Mouse (Mus musculus) cerebellum, adult 11 months (tissue): ENCODE results near the gene Snx29.
A peak's percentile ranks its signal among the peaks of the same experiment; 100 is the strongest.
"Not testable (repeated sequence)": the region's sequence is repeated elsewhere in the genome, so short reads cannot be mapped to it uniquely, and the experiment has no call there.

Experiments
- DNase-seq: peaks from one replicate; pipeline ENCODE4 v3.0.0; 2022

The Snx29 gene

DNA sequence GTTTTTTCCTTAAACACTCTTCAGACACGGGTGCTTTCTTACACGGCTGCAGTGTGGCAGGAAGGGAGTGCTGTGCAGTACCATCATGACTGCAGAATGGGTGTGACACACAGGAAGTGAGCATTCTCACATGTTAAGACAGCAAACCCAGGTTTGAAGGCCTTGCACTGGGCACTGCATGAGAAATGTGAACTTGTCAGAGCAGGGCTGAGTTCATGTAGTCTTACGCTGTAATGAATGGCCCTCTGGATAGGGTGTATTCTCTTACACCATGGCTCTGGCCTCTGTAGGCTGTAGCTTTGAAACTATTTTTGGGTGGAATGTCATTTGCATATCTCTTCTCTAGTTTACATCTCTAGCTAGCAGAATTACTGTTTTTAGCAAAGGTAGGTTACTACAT is 178.4 kb downstream of the Snx29 start:
- no peak for DNase-seq

GRCm38 (mm10) chr16:11501611-11502010 is 178.9 kb downstream of the Snx29 start:
- DNase-seq: no peak

DNA sequence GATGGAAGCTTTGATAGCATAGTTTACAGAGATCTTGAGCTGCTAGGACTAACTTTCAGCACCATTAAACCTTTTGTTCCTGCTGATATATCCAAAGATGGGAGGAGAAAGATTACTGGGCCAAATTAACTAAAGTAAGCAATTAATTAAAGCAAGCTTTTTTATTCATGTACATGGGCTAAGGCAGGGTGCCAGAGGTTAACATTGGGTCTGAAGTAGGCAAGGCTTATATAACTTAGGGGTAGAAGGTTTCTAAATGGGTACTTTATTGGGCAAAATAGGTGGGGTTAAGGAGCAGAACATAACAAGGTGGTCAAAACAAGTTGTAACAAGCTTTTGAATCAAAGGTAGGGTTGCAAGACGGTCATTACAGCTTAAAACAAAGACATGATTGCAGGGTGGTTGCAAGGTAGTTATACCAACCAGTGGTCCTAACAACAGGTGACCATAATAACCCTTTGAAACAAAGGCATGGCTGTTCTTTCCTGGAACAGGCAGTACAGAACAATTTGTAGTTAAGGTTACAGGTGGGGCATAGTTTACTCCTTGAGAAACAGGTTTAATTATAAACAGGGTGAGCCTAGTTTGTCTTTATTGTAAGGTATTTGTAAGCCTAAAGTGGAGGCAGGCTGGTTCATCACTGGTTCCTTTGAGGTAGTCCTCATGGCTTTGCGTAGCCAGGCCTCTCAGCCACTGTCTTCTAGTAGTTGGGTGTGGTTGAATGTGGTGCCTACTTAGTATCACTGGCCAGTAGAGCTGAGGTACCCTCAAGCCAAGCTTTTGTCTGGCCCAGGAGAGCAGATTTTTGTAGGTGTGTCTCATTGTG is 182.2 kb downstream of the Snx29 start:
- DNase-seq: no peak

DNA sequence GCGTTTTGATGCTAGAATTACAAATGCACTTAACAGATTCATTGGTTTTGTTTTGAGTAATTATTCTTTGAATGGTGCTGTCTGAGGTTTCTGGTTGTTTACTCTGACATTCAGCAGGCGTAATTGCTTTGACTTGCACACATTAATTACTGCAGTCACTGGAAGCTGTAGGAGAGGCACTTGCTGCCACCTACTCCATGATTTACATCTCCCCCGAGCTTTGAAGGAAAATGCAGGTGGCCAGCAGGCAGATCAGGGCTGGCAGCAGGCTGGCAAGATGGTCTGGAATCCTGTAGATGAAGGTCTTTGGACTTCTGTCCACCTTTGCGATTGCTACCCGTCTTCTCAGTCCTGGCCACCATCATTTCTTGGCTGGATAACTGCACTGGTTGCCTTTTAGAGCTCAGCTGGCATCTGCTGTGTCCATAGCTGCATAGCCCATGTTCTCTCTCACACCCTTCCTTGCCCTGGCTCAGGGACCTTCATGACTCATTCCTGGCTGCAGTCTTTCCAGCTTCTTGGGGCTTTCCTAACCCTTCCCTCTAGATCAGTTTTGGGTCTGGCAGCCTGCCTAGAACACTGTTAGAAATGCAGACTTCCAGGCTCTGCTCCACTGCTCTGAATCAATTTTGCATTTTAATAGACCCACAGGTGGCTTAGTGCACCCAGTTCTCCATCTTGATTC is 182.9 kb downstream of the Snx29 start:
- DNase-seq: peak; percentile 54

DNA sequence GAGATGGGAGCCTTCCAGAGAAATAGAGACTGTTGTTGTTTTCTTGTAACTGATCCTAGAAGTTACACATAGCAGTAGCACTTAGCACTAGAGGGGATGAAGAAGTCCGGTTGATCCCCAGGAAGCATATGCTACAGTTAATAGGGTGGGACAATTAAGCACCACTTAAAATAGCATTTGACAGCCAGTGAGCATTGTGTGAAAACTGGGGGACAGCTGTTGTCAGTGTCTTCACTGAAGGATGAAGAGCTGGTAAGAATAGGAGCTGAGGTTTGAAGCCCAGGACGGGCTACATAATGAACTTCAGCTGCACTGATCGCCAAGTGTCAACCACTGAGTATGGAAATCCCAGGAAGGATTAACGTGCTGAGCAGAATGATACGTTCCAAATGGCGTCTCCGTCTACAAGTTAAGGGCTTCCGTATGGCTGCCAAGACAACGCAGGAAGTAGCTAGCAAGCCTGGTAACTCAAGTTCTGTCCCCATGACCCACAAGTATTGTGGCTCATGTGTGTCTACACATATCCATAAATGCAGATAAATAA is 184.6 kb downstream of the Snx29 start:
- no peak for DNase-seq

DNA sequence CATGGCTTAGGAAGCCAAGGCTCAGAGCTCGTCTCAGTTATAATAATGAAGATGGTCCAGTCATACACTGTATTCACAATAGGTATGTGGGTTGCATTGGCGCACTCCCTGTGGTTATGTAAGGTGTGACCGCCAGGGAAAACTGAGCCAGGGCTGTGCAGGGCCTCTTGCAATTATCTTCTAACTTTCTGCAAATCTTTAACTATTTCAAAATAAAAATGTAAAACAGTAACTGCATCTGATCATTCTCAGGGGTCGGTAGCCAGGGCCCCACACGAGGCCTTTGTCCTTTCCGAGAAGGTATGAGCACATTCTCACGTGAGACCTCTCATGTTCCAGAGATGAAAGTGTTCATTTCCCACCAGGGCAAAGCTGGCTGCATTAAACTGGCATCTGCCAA is 185.6 kb downstream of the Snx29 start:
- DNase-seq: no peak

DNA sequence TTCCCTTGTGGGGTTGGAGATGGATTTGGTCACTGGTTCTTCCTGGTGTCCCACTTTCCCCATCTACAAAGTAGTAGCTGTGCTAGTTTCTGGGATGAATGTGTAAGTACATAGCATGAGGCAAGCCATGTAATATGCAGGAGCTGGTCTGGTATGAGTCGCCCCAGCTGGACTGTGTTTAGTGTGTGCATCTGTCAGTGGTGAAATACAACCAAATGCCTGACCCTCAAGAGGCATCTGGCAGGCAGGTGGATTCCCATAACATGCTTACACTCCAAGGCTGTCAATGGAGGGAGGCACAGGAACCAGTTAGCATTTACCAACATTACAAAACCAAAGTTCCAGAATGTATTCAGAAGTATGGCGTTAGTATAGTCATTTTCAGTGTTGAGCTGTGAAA is 187.7 kb downstream of the Snx29 start:
- no peak for DNase-seq

DNA sequence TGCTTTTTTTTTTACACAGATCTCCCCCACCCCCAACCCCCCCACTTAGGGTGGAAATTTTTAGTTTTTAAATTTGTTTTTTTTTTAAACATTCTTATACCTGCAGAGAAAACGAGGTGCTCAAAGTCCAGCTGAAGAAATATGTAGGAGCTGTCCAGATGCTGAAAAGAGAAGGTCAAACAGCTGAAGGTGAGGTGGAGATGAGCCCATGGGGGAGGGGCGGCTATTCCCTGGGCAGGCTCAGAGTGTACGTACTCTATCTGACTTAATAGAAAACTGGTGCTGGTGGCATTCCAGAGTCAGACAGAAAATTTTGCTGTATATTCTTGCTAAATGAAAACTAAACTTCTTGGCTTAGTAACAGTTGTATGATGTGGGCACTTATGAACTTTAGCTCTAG is 188.1 kb downstream of the Snx29 start:
- no peak for DNase-seq

DNA sequence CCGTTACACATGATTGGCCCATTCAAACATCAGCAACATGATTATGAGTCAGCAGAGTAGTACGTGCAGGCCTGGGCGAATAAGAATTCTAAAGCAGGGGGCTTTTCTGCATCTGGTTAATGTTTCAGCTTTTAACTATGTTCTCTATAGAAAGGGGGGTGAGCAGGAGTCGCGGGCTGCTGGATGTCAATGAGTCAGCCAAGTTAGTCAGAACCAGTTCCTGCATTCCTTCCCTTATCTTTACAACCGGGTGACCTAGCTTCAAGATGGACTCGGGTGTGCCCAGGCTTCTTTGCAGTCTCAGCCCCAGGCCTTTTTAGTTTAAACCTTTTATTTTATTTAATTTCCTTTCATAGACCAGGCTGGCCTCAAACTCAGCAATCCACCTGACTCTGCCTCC is 189.0 kb downstream of the Snx29 start:
- not testable (repeated sequence) for DNase-seq

DNA sequence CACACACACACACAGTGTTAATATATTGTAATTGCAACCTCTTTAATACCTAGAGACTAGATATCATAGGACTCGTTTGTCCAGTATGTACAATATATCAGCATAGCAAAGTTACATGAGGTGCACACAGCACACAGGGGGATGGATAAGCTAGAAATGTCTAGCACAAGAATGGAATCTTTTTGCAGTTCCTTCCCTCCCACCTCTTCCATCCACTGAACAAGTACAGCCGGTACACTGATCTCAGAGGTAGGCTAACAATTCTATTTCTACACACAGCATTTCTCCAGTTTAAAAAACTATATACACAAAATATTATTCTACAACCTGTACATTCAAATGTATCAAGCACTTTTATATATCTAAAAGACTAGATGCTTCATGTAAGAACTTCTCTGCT is 194.0 kb downstream of the Snx29 start:
- no peak for DNase-seq

DNA sequence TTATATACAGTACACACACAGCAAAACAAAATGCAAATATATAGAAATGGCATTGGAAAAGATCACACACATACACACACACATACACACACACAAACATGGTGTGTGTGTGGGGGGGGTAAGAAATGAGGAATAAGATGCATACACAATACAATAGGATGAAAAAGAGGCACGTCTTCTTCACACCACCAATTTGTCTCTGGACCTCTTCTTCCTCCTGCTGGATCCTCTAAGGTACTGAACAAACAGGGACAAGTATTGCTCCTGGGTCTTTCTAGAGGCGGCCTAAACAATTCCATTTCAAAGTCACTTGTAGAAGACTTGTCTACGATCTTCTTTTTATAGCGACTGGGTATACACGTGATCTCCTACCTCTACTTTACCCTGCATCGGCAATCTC is 194.7 kb downstream of the Snx29 start:
- DNase-seq: no peak

DNA sequence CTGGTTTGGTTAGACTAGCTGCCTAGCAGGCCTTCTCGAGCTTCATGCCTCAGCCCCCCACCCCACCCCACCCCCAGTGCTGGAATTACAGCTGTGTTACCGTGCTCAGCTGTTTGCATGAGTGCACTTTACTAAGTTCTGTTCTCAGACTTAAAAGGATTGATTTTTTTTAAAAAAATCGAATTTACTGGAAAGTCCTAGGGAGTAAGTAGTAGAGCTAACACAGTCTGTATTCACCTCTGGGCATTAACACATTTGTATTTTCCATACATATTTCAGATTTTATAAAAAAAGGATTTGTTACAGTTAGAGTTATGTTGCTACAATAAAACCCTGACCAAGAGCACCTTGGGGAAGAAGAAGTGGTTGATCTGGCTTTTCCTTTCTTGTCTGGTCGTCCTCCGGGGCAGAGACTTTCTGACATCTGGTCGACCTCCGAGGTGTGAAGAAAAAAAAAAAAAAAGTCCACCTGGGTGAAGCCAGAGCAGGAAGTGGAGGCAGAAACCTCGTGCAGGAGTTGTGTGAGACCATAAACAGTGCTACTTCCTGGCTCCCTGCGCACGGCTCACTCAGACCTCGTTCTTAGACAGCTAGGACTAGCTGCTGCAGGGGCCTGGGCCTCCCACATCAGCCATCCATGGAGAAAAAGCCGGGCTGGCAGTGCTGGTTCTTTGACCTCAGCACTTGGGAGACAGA is 196.2 kb downstream of the Snx29 start:
- DNase-seq: no peak

DNA sequence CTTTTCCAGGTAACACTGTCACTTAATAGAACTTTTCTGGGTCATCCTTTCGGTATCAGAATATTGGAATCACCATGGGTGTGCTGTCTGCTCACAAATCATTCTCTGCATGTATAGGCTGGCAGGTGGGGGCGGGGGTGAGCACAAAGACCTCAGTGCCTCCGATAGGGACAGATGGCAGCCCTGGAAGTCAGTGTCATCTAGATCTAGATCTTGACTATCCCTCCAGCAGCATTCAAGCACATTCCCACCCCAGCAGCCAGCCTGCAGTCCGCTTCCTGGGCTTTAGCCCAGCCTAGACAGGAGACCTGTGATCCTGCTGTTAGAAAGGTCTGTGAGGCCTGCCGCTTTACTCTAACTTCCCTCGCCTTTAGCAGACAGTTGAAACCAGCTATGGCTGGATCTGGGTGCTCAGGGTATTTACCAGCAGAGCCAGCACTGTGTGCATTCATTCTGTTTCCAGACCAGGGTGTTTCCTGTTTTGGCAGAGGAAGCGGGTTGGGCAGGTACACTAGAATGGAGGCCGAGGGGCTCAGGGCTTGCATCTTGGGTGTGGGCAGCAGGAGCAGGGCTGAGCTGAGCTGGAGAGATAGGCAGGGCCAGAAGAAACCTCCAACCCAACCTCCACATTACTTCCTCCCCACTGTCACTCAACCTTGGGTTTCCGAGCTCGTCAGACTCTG is 203.5 kb downstream of the Snx29 start:
- DNase-seq: no peak

DNA sequence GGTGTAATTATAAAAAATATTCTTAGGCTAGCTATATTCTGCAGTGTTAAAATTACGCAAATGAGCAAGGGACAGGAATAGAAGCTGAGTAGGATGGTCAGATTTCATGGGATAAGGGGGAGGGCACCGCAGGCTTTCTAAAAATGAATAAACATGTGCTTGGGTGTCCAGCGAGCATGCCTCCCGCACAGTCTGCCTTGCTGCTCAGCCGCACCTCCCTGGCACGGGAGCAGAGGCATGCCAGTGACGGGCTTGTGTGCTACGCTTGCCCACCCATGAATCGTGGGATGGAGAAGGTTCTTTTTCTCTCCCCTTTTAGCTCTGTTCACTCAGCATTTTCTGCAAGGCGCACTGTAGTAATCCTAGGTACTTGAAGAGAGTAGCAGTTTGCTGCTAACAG is 204.3 kb downstream of the Snx29 start:
- DNase-seq: no peak

GRCm38 (mm10) chr16:11530466-11531194 is 207.9 kb downstream of the Snx29 start:
- DNase-seq: peak; percentile 31

DNA sequence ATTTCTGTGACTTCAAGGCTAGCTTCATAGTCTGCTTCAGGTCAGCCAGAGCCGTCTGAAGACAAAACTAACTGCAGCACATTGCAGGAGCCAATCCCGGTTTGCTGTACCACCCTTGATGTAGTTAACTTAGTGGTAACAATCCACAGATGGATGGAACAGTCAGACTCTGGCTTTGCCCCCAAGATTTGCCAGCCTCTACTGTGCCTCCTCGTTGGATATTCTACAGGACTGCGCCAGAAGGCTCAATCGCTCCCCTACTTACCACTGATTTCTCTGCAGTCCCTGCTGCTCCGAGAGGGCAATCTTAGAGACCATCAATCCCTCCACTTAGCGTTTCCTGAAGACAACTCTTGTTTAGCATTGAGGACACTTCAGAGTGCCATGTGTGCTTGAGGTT is 208.7 kb downstream of the Snx29 start:
- DNase-seq: no peak

DNA sequence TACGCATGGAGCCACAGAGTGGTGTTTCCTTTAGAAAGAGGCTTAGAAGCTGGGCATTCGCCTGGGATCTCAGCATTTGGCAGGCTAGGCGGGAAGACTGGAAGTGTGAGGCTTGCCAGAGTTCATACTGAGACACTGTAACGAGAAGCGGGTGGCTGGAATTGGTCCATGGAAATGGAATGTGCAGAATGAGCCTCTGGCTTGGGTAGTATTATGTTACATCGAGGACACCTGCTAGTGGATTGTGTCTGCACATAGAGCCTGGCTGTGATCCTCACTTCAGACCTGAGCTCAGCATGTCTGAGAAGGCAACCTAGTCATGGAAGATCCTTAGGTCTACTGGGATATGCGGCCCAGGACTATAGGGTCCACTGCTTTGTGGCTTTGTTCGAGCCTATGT is 209.9 kb downstream of the Snx29 start:
- peak; percentile 84 for DNase-seq

GRCm38 (mm10) chr16:11533441-11533840 is 210.7 kb downstream of the Snx29 start:
- DNase-seq: peak; percentile 17

- DNase-seq: no peak
These were observed 215.0 kb downstream of the Snx29 start for GRCm38 (mm10) chr16:11537663-11538062.

GRCm38 (mm10) chr16:11538191-11538590 is 215.5 kb downstream of the Snx29 start:
- DNase-seq: no peak

DNA sequence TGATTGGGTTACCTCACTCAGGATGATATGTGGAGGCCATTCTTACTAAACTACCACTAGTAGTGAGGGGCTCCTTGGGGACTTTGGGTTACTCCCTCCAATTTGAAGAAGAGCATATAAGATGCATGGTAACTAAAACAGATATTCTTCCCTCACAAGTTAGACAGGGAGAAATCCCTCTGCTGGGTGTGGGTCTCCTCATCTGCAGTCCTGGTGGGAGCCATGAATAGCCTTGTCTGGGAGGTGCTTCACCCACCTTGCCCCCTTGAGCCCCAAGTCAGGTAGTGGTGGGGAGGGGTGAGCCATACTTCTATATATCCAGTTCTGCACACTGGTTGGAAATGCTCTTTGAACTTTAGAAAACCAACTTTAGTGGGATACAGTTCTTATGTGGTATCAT is 218.3 kb downstream of the Snx29 start:
- no peak for DNase-seq

DNA sequence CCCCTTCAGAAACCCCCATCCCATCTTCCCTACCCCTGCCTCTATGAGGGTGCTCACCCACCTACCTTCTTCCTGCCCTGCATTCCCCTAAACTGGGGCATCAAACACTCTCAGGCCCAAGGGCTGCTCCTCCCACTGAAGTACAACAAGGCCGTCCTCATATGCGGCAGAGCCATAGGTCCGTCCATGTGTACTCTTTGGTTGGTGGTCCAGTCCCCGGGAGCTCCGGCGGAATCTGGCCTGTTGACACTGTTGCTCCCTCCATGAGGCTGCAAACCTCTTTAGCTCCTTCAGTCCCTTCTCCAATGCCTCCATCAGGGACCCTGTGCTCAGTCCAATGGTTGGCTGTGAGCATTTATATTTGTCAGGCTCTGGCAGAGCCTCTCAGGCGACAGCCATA is 219.1 kb downstream of the Snx29 start:
- no peak for DNase-seq
